Comparison of ENCODE assay signal across 8 mouse cellular contexts in the genomic region with DNA sequence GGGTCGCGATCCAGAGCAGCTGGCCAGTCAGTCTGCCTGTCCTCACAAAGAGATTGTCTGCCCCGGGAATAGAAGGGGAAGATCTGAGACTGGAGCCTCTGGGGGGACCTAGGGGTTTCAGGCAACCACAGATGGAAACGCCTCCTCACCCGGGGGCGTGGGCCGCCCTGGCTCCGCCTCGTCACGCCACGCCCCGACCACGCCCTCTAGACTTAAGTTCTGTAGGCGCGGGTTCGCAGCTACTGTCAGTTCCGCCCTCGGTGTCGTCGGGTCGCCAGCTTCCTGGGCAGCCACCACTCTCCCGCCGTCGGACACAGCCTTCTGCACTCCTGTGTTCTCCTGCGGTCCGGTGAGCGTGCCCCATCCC. TPM values are rescaled to one million over a fixed set of nuclear protein-coding genes. Genes with fewer than 3 reads are reported as not detected.
A peak's percentile ranks its signal among the peaks of the same experiment; 100 is the strongest.
DNase-seq lines count a peak whose midpoint lies in the region; ATAC-seq and TF ChIP-seq lines count a peak whose summit lies in the region.

Gene Ucp2, plus strand, starts transcription at position 221 of the 367 bp plus-strand sequence.

- peak; percentile 40 for ATAC-seq in embryonic facial prominence, embryonic 11.5 days (replicated peaks; ENCODE audit: insufficient number of reproducible peaks, low FRiP score, low TSS enrichment, low read depth)
- peak; percentile 50 for ATAC-seq in limb, embryonic 12.5 days (ENCODE audit: insufficient number of reproducible peaks, insufficient read depth, low FRiP score, low TSS enrichment, low read depth)
- peak; percentile 18; the same call in 1 of the 2 replicates for ATAC-seq in midbrain, embryonic 13.5 days

- WGBS in cerebellum, adult 2 months: 2% methylated on average over 27 of the region's 27 CpGs
- under 1% methylated on average over 27 of the region's 27 CpGs for WGBS in embryonic facial prominence, embryonic 11.5 days
- 1% methylated on average over 27 of the region's 27 CpGs for WGBS in limb, embryonic 12.5 days
- WGBS in midbrain, embryonic 13.5 days: 2% methylated on average over 22 of the region's 27 CpGs

- peaks cover under 1% of the 10 kb centered on the region; the same call in 1 of the 2 replicates for H3K36me3 ChIP-seq in embryonic facial prominence, embryonic 11.5 days (replicated peaks; ENCODE audit: control insufficient read depth, insufficient read depth, low read depth, low read length)
- peaks cover 14% of the 10 kb centered on the region for H3K36me3 ChIP-seq in limb, embryonic 12.5 days
- no peaks in the 10 kb centered on the region for H3K36me3 ChIP-seq in midbrain, embryonic 13.5 days

- DNase-seq in cerebellum, adult 2 months: peak in 1 of 2 experiments; percentile 24
- no peak for DNase-seq in cerebellum, adult 11-12 months
- DNase-seq in embryonic facial prominence, embryonic 11.5 days (ENCODE audit: low spot score): peak; percentile 84
- DNase-seq in heart, adult 8-10 months (ENCODE audit: low spot score): peak; percentile 87
- DNase-seq in kidney, adult 8-10 months: peak; percentile 70 to 86
- DNase-seq in spleen, adult 18-20 months: peak; percentile 96 to 99

- H3K27me3 ChIP-seq in cerebellum, adult 2 months (ENCODE audit: control insufficient read depth, insufficient read depth, low read length): no peaks in the 10 kb centered on the region
- no peaks in the 10 kb centered on the region for H3K27me3 ChIP-seq in embryonic facial prominence, embryonic 11.5 days (ENCODE audit: control insufficient read depth, insufficient read depth, low read length)
- no peaks in the 10 kb centered on the region for H3K27me3 ChIP-seq in limb, embryonic 12.5 days
- peaks cover 9% of the 10 kb centered on the region; the same call in 1 of the 2 replicates for H3K27me3 ChIP-seq in midbrain, embryonic 13.5 days

- TF ChIP-seq POLR2A in cerebellum, adult 2 months (IDR thresholded peaks at IDR 0.05; ENCODE audit: borderline replicate concordance, insufficient read depth, low read length): 0 out of 2 replicates have a peak, but pooled peaks have one; percentile 14

- H3K4me2 ChIP-seq in embryonic facial prominence, embryonic 11.5 days (ENCODE audit: low read depth, low read length): peak within 1 kb of the TSS; percentile 85
- H3K4me2 ChIP-seq in limb, embryonic 12.5 days: peak within 1 kb of the TSS; percentile 94
- peak within 1 kb of the TSS; percentile 65 for H3K4me2 ChIP-seq in midbrain, embryonic 13.5 days (replicated peaks)

- H3K4me3 ChIP-seq in cerebellum, adult 2 months (replicated peaks; ENCODE audit: insufficient read depth, low read depth, low read length): peak within 1 kb of the TSS; percentile 55
- peak within 1 kb of the TSS; percentile 42 for H3K4me3 ChIP-seq in embryonic facial prominence, embryonic 11.5 days (ENCODE audit: low read depth, low read length)
- peak within 1 kb of the TSS; percentile 54 for H3K4me3 ChIP-seq in limb, embryonic 12.5 days (replicated peaks)
- peak within 1 kb of the TSS; percentile 38 for H3K4me3 ChIP-seq in midbrain, embryonic 13.5 days (replicated peaks)

- peak within 1 kb of the TSS; percentile 60 for H3K9ac ChIP-seq in embryonic facial prominence, embryonic 11.5 days (replicated peaks; ENCODE audit: low read length)
- peak within 1 kb of the TSS; percentile 57 for H3K9ac ChIP-seq in limb, embryonic 12.5 days (replicated peaks)
- H3K9ac ChIP-seq in midbrain, embryonic 13.5 days (replicated peaks): peak within 1 kb of the TSS; percentile 54; the same call in 1 of the 2 replicates

- H3K9me3 ChIP-seq in embryonic facial prominence, embryonic 11.5 days (replicated peaks; ENCODE audit: control insufficient read depth, low read length): no peaks in the 10 kb centered on the region
- H3K9me3 ChIP-seq in limb, embryonic 12.5 days: no peaks in the 10 kb centered on the region
- no peaks in the 10 kb centered on the region for H3K9me3 ChIP-seq in midbrain, embryonic 13.5 days

- H3K4me1 ChIP-seq in cerebellum, adult 2 months (ENCODE audit: control insufficient read depth, insufficient read depth, low read length): no peaks in the 10 kb centered on the region
- peaks cover 10% of the 10 kb centered on the region for H3K4me1 ChIP-seq in embryonic facial prominence, embryonic 11.5 days (ENCODE audit: control insufficient read depth, insufficient read depth, low read length)
- peaks cover 51% of the 10 kb centered on the region for H3K4me1 ChIP-seq in limb, embryonic 12.5 days (replicated peaks)
- peaks cover 43% of the 10 kb centered on the region for H3K4me1 ChIP-seq in midbrain, embryonic 13.5 days (replicated peaks)

- TF ChIP-seq CTCF in cerebellum, adult 2 months (IDR thresholded peaks at IDR 0.05; ENCODE audit: borderline replicate concordance, insufficient read depth, low read depth, low read length): no peak

- no peak within 1 kb of the TSS for H3K27ac ChIP-seq in cerebellum, adult 2 months (ENCODE audit: insufficient read depth, low read length)
- 0 out of 2 replicates have a peak within 1 kb of the TSS, but pooled peaks have one; percentile 25 for H3K27ac ChIP-seq in embryonic facial prominence, embryonic 11.5 days (replicated peaks; ENCODE audit: low read depth, low read length)
- H3K27ac ChIP-seq in limb, embryonic 12.5 days: peak within 1 kb of the TSS; percentile 81
- H3K27ac ChIP-seq in midbrain, embryonic 13.5 days: no peak within 1 kb of the TSS

RNA-seq across cellular contexts. Expression of gene Ucp2, which starts in this region (rescaled TPM):
- polyA plus RNA-seq in cerebellum, adult 2 months (2012; rRNA removed): 55.1 and 61.1 TPM in 2 replicates
- polyA plus RNA-seq in embryonic facial prominence, embryonic 11.5 days (2014; fragmentation: Nextera tagmentation; extraction: Ambion mirVana): 98.4 and 108 TPM in 2 replicates
- total RNA-seq in heart, adult 8-10 months (2022): 100 to 1,000 TPM; 165 to 276 (median 226) TPM
- 154 and 169 TPM in 2 replicates for polyA plus RNA-seq in limb, embryonic 12.5 days (2016; fragmentation: Nextera tagmentation; extraction: Ambion mirVana)
- 51.9 and 52.5 TPM in 2 replicates for polyA plus RNA-seq in midbrain, embryonic 13.5 days (2015; fragmentation: Nextera tagmentation; extraction: Ambion mirVana)

Comparison
In these comparisons a context has a peak if more than half of its experiments do, and no peak if none do; other contexts are left out.
1. H3K27ac ChIP-seq: peak in embryonic facial prominence, embryonic 11.5 days (single experiment) and limb, embryonic 12.5 days (single experiment); none in cerebellum, adult 2 months (single experiment) and midbrain, embryonic 13.5 days (single experiment).
2. Peak in every context shown above with its lines, with median percentiles within 50 percentile points of each other: H3K4me3 ChIP-seq, ATAC-seq, H3K4me2 ChIP-seq and H3K9ac ChIP-seq.